Mouse (Mus musculus): ENCODE results near the gene Tmem268. TPM values are rescaled to one million over a fixed set of nuclear protein-coding genes. Genes with fewer than 3 reads are reported as not detected.

The Tmem268 gene
- polyA plus RNA-seq, 1 experiment: 12.3 TPM

DNA sequence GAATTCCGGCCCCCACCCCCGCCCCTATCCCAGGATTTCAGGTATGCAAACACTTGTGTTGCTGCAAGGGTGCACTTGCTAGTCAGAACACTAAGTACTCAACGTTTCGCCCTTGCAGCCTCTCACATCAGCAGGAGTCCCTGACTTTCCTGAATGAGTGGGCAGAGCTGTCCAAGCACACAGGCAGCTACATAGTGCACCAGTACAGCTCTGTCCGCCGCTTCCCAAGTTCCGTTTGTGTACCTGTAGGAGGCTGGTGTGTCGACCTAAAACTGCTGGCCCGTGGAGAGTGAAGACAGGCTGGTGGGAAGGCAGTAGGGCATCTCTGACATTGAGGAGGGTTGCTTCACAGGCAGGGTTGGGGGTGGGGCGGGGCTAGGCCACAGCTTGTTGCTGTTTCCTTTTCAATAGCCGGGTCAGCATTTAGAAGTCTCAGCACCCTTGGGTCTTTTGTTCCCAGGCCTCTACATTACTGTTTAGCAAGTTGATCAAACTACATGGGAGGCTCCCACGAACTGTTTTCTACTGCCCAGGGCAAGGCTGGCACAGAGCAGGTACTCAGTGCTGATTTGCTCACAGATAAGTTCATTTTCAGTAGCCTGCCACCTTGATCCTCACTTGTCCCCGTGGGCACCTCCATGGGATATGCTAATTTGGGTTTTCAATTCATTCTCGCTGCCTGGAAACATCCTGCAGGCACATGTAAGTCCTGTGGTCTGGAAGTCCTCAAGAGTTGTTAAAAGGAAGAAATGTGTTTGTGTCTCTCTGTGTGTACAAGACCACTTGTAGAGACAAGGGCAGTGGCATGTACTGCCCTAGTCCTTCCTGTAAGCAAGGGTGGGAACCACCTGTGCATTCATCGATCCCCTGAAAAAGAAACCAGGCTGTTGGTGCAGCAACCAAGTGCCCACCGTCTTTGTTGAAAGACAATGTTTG lies 1.2 kb upstream of the Tmem268 start:
- Histone ChIP-seq H3K4me3 (replicated peaks; ENCODE audit: insufficient read depth, low read depth, low read length) (no peak overlapping the region), H3K27me3 (ENCODE audit: control insufficient read depth, insufficient read depth, low read length) (no peaks in the 10 kb centered on the region), H3K4me1 (ENCODE audit: control insufficient read depth, insufficient read depth, low read length) (peaks cover 11% of the 10 kb centered on the region), H3K27ac (ENCODE audit: insufficient read depth, low read length) (no peak overlapping the region)
- TF ChIP-seq POLR2A (IDR thresholded peaks at IDR 0.05; ENCODE audit: borderline replicate concordance, insufficient read depth, low read length) (no peak), CTCF (IDR thresholded peaks at IDR 0.05; ENCODE audit: borderline replicate concordance, insufficient read depth, low read depth, low read length) (no peak)
- 61% methylated on average over 16 of the region's 16 CpGs for WGBS
- peak in 1 of 2 experiments; percentile 19 for DNase-seq

DNA sequence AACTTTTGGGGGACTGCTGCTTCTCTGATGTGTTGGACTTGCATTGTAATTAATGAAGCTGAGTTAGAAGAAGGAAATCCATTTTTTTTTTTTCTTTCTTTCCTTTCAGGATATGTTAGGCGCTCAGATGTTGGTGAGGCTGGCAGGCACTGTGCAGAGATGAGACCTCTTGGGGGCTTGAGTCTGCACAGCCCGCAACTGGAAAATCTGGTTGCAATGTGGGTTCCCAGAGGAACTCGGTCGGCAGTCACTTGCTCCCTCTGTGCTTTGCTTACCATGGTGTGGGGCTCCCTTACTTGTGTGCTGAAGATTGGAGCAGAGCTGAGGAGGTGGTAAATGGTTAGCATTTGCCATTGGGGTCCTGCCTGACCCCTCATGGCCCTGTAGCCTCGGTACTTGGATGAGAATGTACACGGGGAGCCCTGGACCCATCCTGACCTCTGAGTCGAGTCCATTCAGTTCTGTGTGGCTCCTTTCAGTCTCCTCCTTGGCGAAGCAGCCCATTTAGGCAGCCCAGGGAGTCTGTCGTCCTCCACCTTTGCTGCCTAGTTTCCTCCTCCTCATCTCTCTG lies 631 bp downstream of the Tmem268 start:
- 42% methylated on average over 9 of the region's 9 CpGs for WGBS

DNA sequence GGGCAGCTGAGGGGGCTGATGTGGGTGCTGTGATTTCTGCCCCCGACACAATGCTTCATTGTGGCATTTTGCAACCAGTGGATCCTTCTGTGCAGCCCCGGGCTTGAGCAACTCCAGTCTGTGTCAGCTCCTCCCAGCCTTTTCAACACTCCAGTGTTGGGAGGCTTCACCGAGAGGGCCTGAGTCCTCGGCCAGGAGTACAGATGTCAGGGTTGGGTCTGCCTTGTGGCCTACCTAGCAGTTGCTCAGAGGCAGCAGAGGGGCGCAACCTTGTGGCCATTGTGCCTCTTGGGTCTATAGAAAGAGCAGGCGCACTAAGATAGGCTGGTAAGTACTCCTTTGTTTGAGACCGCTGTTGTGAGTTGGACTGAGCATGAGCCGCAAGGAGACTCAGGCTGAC lies 1.5 kb downstream of the Tmem268 start:
- WGBS: 84% methylated on average over 8 of the region's 8 CpGs
- TF ChIP-seq CTCF (IDR thresholded peaks at IDR 0.05; ENCODE audit: borderline replicate concordance, insufficient read depth, low read depth, low read length) (no peak), POLR2A (IDR thresholded peaks at IDR 0.05; ENCODE audit: borderline replicate concordance, insufficient read depth, low read length) (no peak)
- H3K27ac ChIP-seq (ENCODE audit: insufficient read depth, low read length): no peak overlapping the region

More for the DNA sequence above, 631 bp downstream of the Tmem268 start:
- Histone ChIP-seq H3K4me1 (ENCODE audit: control insufficient read depth, insufficient read depth, low read length) (peaks cover 11% of the 10 kb centered on the region), H3K27me3 (ENCODE audit: control insufficient read depth, insufficient read depth, low read length) (no peaks in the 10 kb centered on the region), H3K27ac (ENCODE audit: insufficient read depth, low read length) (peak overlapping the region; percentile 30; the same call in 1 of the 2 replicates), H3K4me3 (replicated peaks; ENCODE audit: insufficient read depth, low read depth, low read length) (peak overlapping the region; percentile 66)
- TF ChIP-seq CTCF (IDR thresholded peaks at IDR 0.05; ENCODE audit: borderline replicate concordance, insufficient read depth, low read depth, low read length): no peak
- TF ChIP-seq POLR2A (IDR thresholded peaks at IDR 0.05; ENCODE audit: borderline replicate concordance, insufficient read depth, low read length): no peak
- peak in 1 of 2 experiments; percentile 40 for DNase-seq

DNA sequence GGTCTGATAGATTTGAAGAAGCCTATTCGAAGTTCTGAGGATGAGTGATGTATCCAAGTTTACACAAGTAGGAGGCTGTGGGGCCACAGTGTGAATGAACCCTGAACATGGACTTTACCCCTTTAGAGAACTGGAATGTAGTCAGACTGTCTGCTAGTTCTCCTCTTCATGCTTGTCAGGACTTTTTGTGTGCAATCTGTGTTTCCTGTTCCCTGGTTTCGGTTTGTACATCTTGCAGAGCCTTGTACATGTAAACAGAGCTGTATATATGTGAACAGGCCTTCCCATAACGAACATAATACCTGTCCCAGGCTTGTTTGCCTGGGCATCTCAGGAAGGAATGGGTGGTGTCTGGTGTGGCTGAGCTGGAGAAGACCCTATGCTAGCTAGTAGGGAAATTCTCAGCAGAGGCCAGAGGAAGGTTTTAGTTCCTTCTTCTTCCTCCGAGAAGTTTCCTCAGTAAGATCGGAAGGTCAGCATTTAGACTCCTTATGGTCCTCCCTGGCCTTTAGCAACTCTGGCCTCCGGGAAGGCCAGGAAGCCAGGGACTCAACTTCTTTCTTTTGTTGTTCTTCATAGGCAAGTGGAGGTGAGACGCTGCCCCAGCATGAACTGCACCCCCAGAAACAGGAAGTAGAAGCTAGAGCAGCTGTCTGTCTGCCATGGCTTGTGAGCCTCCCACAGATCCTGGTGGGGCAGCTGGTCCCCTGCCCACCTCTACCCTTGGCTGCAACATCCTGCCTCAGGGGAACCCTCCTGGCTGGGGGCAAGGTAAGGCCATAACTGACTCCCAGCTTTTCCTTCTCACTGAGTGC lies 3.5 kb downstream of the Tmem268 start:
- DNase-seq: no peak
- Histone ChIP-seq H3K27me3 (ENCODE audit: control insufficient read depth, insufficient read depth, low read length) (no peaks in the 10 kb centered on the region), H3K27ac (ENCODE audit: insufficient read depth, low read length) (no peak overlapping the region), H3K4me1 (ENCODE audit: control insufficient read depth, insufficient read depth, low read length) (peaks cover 10% of the 10 kb centered on the region), H3K4me3 (replicated peaks; ENCODE audit: insufficient read depth, low read depth, low read length) (no peak overlapping the region)
- 84% methylated on average over 7 of the region's 7 CpGs for WGBS
- TF ChIP-seq CTCF (IDR thresholded peaks at IDR 0.05; ENCODE audit: borderline replicate concordance, insufficient read depth, low read depth, low read length) (no peak), POLR2A (IDR thresholded peaks at IDR 0.05; ENCODE audit: borderline replicate concordance, insufficient read depth, low read length) (no peak)

More for the DNA sequence above, 1.5 kb downstream of the Tmem268 start:
- no peaks in the 10 kb centered on the region for H3K27me3 ChIP-seq (ENCODE audit: control insufficient read depth, insufficient read depth, low read length)
- peaks cover 11% of the 10 kb centered on the region for H3K4me1 ChIP-seq (ENCODE audit: control insufficient read depth, insufficient read depth, low read length)
- peak in 1 of 2 experiments; percentile 16 for DNase-seq
- H3K4me3 ChIP-seq (replicated peaks; ENCODE audit: insufficient read depth, low read depth, low read length): no peak overlapping the region

DNA sequence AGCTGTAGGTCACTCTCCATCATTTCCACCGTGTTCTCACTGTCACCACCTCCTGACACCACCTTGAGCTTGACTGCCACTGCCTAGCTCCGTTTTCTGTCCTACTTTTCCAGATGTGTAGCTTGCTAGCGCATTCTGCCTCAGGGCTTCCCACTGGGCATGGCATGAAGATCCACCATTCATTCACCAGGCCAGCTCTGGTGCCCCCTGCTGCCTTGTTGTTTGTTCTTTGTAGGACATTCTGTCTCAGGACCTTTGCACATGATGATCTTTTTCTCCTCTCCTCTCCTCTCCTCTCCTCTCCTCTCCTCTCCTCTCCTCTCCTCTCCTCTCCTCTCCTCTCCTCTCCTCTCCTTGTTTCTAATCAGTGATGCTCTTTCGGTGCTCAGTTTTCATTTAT lies 4.2 kb downstream of the Tmem268 start:
- WGBS: 82% methylated on average over 4 of the region's 4 CpGs
- no peak for TF ChIP-seq POLR2A (IDR thresholded peaks at IDR 0.05; ENCODE audit: borderline replicate concordance, insufficient read depth, low read length)
- no peak for TF ChIP-seq CTCF (IDR thresholded peaks at IDR 0.05; ENCODE audit: borderline replicate concordance, insufficient read depth, low read depth, low read length)
- peaks cover 8% of the 10 kb centered on the region for H3K4me1 ChIP-seq (ENCODE audit: control insufficient read depth, insufficient read depth, low read length)
- H3K27ac ChIP-seq (ENCODE audit: insufficient read depth, low read length): no peak overlapping the region
- H3K4me3 ChIP-seq (replicated peaks; ENCODE audit: insufficient read depth, low read depth, low read length): no peak overlapping the region
- H3K27me3 ChIP-seq (ENCODE audit: control insufficient read depth, insufficient read depth, low read length): no peaks in the 10 kb centered on the region
- DNase-seq: no peak

DNA sequence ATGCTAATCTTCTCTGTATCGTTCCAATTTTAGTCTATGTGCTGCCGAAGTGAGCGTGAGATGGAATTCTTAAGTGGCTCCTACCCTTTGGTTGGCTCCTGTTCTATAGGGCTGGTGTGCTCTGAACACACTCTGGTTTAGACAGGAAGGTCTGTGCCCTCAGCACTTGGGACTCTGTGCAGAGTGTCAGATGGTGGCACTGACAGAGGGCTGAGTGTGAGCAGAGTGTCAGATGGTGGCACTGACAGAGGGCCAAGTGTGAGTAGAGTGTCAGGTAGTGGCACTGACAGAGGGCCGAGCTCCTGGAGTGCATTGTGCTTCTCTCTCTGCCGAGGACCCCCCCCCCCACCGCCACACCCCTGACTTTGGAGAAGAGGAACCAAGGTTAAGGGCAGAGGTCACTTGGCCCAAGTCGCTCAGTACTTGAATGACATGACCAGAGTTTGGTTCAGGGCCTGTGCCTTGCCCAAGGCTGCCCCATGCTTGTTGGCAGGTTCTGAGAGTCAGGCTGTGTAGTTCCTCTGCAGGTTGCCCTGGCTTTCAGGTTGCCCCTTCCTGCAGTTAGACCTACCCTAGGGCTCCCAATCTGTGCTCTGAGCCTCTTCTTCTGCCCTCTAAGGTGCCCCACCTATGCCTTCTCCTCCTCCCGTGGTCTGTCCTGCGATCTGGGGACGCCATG lies 9.3 kb downstream of the Tmem268 start:
- Histone ChIP-seq H3K27me3 (ENCODE audit: control insufficient read depth, insufficient read depth, low read length) (no peaks in the 10 kb centered on the region), H3K4me1 (ENCODE audit: control insufficient read depth, insufficient read depth, low read length) (no peaks in the 10 kb centered on the region), H3K4me3 (replicated peaks; ENCODE audit: insufficient read depth, low read depth, low read length) (no peak overlapping the region), H3K27ac (ENCODE audit: insufficient read depth, low read length) (no peak overlapping the region)
- TF ChIP-seq POLR2A (IDR thresholded peaks at IDR 0.05; ENCODE audit: borderline replicate concordance, insufficient read depth, low read length): no peak
- no peak for TF ChIP-seq CTCF (IDR thresholded peaks at IDR 0.05; ENCODE audit: borderline replicate concordance, insufficient read depth, low read depth, low read length)
- WGBS: 76% methylated on average over 10 of the region's 10 CpGs
- DNase-seq: no peak

DNA sequence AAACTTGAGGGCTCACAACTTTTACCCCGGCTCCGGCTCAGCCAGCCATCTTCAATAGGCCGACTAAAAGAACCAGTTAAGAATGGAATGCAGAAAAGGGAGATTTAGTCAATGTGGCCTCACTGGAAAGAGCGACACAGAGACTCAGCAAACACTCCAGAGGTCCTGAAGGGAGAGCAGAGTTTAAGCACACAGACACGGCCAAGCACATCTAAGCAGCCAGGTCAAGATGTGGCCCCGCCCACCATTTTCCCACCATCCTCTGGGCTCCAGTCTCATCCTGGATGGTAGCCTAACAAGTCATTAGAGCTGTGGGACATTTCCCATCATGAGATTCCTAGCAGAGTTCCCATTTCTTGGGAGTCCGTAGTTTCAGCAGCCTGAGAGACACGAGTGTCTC lies 10.7 kb downstream of the Tmem268 start:
- Histone ChIP-seq H3K4me1 (ENCODE audit: control insufficient read depth, insufficient read depth, low read length) (no peaks in the 10 kb centered on the region), H3K27me3 (ENCODE audit: control insufficient read depth, insufficient read depth, low read length) (no peaks in the 10 kb centered on the region), H3K4me3 (replicated peaks; ENCODE audit: insufficient read depth, low read depth, low read length) (no peak overlapping the region), H3K27ac (ENCODE audit: insufficient read depth, low read length) (no peak overlapping the region)
- TF ChIP-seq CTCF (IDR thresholded peaks at IDR 0.05; ENCODE audit: borderline replicate concordance, insufficient read depth, low read depth, low read length) (no peak), POLR2A (IDR thresholded peaks at IDR 0.05; ENCODE audit: borderline replicate concordance, insufficient read depth, low read length) (no peak)
- DNase-seq: no peak
- WGBS: 93% methylated on average over 8 of the region's 8 CpGs

All from cerebellum, adult 2 months (tissue).